Mouse (Mus musculus): Measurements from ENCODE around the gene Bcar1.

The Bcar1 gene

DNA sequence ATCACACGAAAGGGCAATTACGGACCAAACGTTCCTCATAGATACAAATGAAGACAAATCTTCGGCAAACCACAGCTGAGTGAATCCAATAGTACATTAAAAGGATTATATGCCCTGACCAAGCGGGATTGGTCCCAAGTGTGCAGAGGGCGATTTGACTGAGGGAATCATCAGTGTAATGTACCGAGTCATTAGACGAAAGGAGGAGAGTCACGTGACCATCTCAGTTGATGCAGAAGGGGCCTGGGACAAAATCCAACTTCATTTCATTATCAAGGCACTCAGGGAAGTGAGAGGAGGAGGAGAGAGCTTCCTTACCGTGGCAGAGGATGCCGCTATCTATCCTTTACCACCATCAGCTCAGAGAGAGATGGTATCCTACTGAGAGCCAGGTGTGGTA lies 62.5 kb downstream of the Bcar1 start:
- DNase-seq (ENCODE audit: low spot score in 2 of 2) = no peak

DNA sequence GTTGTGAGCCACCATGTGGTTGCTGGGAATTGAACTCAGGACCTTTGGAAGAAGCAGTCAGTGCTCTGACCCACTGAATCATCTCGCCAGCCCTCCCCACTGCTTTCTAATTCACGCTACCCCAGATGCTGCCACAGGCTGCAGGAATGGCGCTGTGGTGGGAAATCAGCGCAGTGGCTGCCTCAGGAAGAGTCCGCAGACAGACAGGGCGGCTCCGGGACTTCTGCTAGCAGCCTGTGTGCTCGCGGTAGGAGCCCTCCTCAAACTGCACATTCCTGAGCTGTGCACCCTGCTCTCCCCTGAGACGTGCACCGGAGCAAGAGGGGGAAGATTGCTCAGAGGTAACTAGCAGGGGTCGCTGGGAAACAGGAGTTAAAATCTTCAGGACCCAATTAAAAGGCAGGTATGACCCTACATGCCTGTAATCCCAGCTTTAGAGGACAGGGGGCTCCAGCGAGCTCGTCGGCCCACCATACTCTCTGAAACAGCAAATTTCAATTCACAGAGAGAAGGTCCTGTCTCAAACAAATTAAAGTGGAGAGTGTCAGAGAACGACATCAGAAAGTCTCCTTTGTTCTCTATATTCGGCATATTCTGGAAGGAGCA lies 63.1 kb downstream of the Bcar1 start:
- no peak for DNase-seq (ENCODE audit: low spot score in 2 of 2)

DNA sequence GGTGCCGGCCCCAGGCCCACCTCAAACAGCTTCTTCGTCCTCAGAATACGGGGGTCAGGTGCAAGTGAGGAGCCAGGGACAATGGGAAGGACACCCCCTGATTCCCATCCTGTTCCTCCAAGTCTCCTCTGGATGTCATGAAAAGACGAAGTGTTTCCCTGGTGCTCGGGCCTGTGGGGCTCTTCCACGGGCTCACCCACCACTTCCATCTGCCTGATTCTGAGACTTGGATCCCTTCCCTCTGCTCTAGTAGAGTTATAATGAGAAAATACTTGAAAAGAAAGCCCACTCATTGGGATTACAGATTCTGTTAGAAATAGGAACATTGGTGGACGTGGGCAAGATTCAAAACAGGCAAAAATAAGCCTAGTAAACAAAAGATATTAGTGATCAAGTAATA lies 64.8 kb downstream of the Bcar1 start:
- DNase-seq (ENCODE audit: low spot score in 2 of 2) = no peak

DNA sequence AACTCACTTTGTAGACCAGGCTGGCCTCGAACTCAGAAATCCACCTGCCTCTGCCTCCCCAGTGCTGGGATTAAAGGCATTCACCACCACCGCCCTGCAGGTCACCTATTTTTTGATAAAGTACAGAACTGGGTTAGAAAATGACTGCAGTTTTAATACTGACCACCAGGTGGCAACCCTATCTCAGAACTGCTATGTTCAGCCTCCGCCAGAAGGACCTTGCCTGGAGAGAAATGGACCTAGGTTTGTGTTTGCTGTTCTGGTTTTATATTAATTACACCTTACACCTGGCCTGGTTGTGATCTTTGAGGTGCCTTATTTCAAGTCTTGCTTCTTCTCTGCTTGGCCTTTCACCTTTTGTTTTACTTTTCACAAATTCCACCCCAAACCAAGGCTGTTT lies 65.5 kb downstream of the Bcar1 start:
- peak in 1 of 2 experiments; percentile 25 for DNase-seq (ENCODE audit: low spot score in 2 of 2)

DNA sequence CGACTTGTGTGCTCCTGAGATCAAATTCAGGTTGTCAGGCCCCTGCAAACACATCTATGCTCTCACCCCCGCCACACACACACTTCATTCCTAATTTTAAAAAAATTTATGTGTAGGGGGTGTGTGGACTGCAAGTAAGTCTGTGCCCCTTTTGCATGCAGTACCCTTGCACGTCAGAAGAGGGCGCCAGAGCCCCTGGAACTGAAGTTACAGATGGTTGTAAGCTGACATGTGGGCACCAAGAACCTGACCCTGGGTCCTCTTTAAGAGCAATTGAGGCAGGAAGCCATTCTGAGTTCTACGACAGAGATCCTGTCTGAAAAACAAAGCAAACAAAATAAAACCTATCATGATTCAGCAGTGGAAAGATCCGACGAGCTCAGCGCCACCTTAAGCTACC lies 67.4 kb downstream of the Bcar1 start:
- DNase-seq (ENCODE audit: low spot score in 2 of 2) = no peak

DNA sequence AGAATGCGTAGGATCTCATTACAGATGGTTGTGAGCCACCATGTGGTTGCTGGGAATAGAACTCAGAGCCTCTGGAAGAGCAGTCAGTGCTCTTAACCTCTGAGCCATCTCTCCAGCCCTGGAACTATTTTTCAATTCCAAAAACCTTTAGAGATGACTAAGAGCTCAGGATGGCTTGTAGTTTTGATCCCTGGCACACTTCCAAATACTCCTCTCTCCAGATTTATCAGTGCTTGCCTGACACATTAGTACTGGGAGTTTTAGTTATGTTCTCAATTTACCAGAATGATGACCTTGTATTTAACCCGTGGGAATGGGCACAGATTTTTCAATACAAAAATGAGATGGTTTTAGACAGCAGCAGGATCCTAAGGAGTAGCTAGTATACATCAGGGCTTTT lies 76.9 kb downstream of the Bcar1 start:
- no peak for DNase-seq (ENCODE audit: low spot score in 2 of 2)

DNA sequence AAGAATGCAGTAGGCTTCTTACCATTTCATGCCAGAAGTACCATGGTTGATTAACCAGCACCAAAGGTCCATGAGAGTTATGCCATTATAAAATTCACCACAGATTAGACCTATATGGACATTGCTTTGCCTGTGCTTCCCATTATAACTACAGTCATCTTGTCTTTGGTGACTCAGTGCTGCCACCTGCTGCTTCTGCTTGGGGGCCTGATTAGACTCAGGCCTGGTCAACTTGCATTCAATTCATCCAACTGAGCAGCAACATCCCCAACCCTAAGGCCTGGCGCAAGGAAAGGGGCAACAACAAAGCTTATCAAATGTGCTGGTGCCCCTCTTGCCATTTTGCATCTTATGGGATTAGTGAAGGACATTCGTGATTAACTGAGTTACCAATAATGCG lies 81.1 kb downstream of the Bcar1 start:
- peak; percentile 60 to 85 for DNase-seq (ENCODE audit: low spot score in 2 of 2)

Measured in urinary bladder, adult 18-20 months (tissue).